Mouse (Mus musculus) CH12.LX (cell line): ENCODE measurements around the gene Ehd3. TPM values are rescaled to one million over a fixed set of nuclear protein-coding genes. Genes with fewer than 3 reads are reported as not detected.
"Not testable (repeated sequence)": the region's sequence is repeated elsewhere in the genome, so short reads cannot be mapped to it uniquely, and the experiment has no call there.

Source experiments
- DNase-seq: peaks from one replicate; pipeline ENCODE4 v3.0.0-alpha.2; 2013; ENCODE audit errors: extremely low read depth
- H3K27ac ChIP-seq: 2 replicates; pipeline ENCODE4 v1.5.1; 2012; ENCODE audit warnings: low read depth, mild to moderate bottlenecking, control low read depth, moderate library complexity; ENCODE audit not compliant: insufficient read depth
- H3K27me3 ChIP-seq: replicated peaks from 2 replicates; pipeline ENCODE3; 2012; ENCODE audit warnings: inconsistent platforms
- H3K36me3 ChIP-seq, 2 experiments: replicated peaks in 1 of 2; 2 replicates each; pipeline versions ENCODE3 to v1.6.1; 2012; ENCODE audit warnings: inconsistent platforms in 1 of 2, low read length in 1 of 2, mild to moderate bottlenecking in 1 of 2, mixed read lengths in 1 of 2, moderate library complexity in 1 of 2; ENCODE audit not compliant: control insufficient read depth in 1 of 2, insufficient read depth in 1 of 2
- H3K4me1 ChIP-seq, 2 experiments: 2 replicates each; pipeline ENCODE4 v1.6.1; 2012; ENCODE audit warnings: inconsistent platforms in 1 of 2, moderate library complexity in 1 of 2; ENCODE audit not compliant: insufficient read depth in 2 of 2, control insufficient read depth in 1 of 2
- H3K4me2 ChIP-seq: 2 replicates; pipeline ENCODE4 v1.6.1; 2012; ENCODE audit warnings: low read depth, mild to moderate bottlenecking, control low read depth; ENCODE audit not compliant: poor library complexity, insufficient read depth, severe bottlenecking
- H3K4me3 ChIP-seq, 3 experiments: fragments of 150-350 bp in 1 of 3; sonication (generic) in 1 of 3; replicated peaks in 1 of 3; 2 replicates each; pipeline versions ENCODE3 to v1.5.1; 2011 to 2012; ENCODE audit warnings: low read depth in 2 of 3, low read length in 2 of 3, mild to moderate bottlenecking in 2 of 3, moderate library complexity in 2 of 3, control low read depth in 1 of 3, improper control_type of control experiment in 1 of 3, inconsistent platforms in 1 of 3, mixed read lengths in 1 of 3; ENCODE audit not compliant: poor library complexity in 1 of 3
- H3K79me2 ChIP-seq: replicated peaks from 2 replicates; pipeline ENCODE4 v1.6.1; 2012; ENCODE audit warnings: mild to moderate bottlenecking, moderate library complexity; ENCODE audit not compliant: control insufficient read depth, poor library complexity, insufficient read depth, severe bottlenecking; ENCODE audit errors: extremely low read depth
- H3K9ac ChIP-seq: 2 replicates; pipeline ENCODE4 v1.6.1; 2012; ENCODE audit warnings: low read depth, mild to moderate bottlenecking, control low read depth, moderate library complexity; ENCODE audit not compliant: insufficient read depth
- H3K9me3 ChIP-seq: replicated peaks from 2 replicates; pipeline ENCODE3; 2012; ENCODE audit warnings: low read length, inconsistent platforms, mixed read lengths
- BHLHE40 ChIP-seq: IDR thresholded peaks from 2 replicates; pipeline ENCODE4 v1.6.1; 2011; ENCODE audit warnings: mild to moderate bottlenecking, low read depth, low read length, improper control_type of control experiment
- CHD1 ChIP-seq: IDR thresholded peaks from 2 replicates; pipeline ENCODE4 v1.6.1; 2012; ENCODE audit warnings: low read depth, low read length, improper control_type of control experiment, inconsistent platforms
- CHD2 ChIP-seq: IDR thresholded peaks from 2 replicates; pipeline ENCODE4 v1.6.1; 2011; ENCODE audit warnings: low read length, improper control_type of control experiment
- EP300 ChIP-seq: IDR thresholded peaks from 2 replicates; pipeline ENCODE4 v1.6.1; 2011; ENCODE audit warnings: low read length, improper control_type of control experiment
- GABPA ChIP-seq: IDR thresholded peaks from 2 replicates; pipeline ENCODE4 v1.6.1; 2012; ENCODE audit warnings: low read depth, low read length, improper control_type of control experiment, inconsistent platforms; ENCODE audit not compliant: insufficient replicate concordance
- IRF4 ChIP-seq: IDR thresholded peaks from 2 replicates; pipeline ENCODE4 v1.6.1; 2014; ENCODE audit warnings: low read depth, mild to moderate bottlenecking, inconsistent platforms, low read length, improper control_type of control experiment
- MEF2A ChIP-seq: IDR thresholded peaks from 2 replicates; pipeline ENCODE4 v1.6.1; 2014; ENCODE audit warnings: low read depth, mild to moderate bottlenecking, inconsistent platforms, low read length, improper control_type of control experiment, borderline replicate concordance
- MXI1 ChIP-seq: IDR thresholded peaks from 2 replicates; pipeline ENCODE4 v1.6.1; 2011; ENCODE audit warnings: mild to moderate bottlenecking, low read depth, low read length, improper control_type of control experiment
- NELFE ChIP-seq: IDR thresholded peaks from 2 replicates; pipeline ENCODE4 v1.6.1; 2011; ENCODE audit warnings: low read depth, low read length, improper control_type of control experiment
- NRF1 ChIP-seq: IDR thresholded peaks from 2 replicates; pipeline ENCODE4 v1.6.1; 2014; ENCODE audit warnings: low read depth, mild to moderate bottlenecking, inconsistent platforms, low read length, improper control_type of control experiment, moderate library complexity
- POLR2A ChIP-seq: IDR thresholded peaks from 2 replicates; pipeline ENCODE4 v1.6.1; 2011; ENCODE audit warnings: low read depth, mild to moderate bottlenecking, improper control_type of control experiment, low read length
- POLR2AphosphoS2 ChIP-seq: IDR thresholded peaks from 2 replicates; pipeline ENCODE4 v1.6.1; 2011; ENCODE audit warnings: low read depth, low read length, improper control_type of control experiment
- RAD21 ChIP-seq: IDR thresholded peaks from 2 replicates; pipeline ENCODE4 v1.6.1; 2011; ENCODE audit warnings: low read depth, mild to moderate bottlenecking, low read length, improper control_type of control experiment, moderate library complexity
- SIN3A ChIP-seq: IDR thresholded peaks from 2 replicates; pipeline ENCODE4 v1.6.1; 2012; ENCODE audit warnings: low read length, improper control_type of control experiment, inconsistent platforms
- SMC3 ChIP-seq: IDR thresholded peaks from 2 replicates; pipeline ENCODE4 v1.6.1; 2011; ENCODE audit warnings: low read depth, low read length, improper control_type of control experiment
- TCF12 ChIP-seq: IDR thresholded peaks from 2 replicates; pipeline ENCODE4 v1.6.1; 2014; ENCODE audit warnings: low read depth, mild to moderate bottlenecking, inconsistent platforms, low read length, improper control_type of control experiment
- UBTF ChIP-seq: IDR thresholded peaks from 2 replicates; pipeline ENCODE4 v1.6.1; 2012; ENCODE audit warnings: low read depth, mild to moderate bottlenecking, inconsistent platforms, low read length, improper control_type of control experiment, moderate library complexity
- USF1 ChIP-seq: IDR thresholded peaks from 2 replicates; pipeline ENCODE4 v1.6.1; 2014; ENCODE audit warnings: low read depth, mild to moderate bottlenecking, inconsistent platforms, low read length, improper control_type of control experiment
- USF2 ChIP-seq: conservative IDR thresholded peaks from 2 replicates; pipeline ENCODE4 v1.6.1; 2011; ENCODE audit warnings: low read depth, low read length, improper control_type of control experiment
- ZMIZ1 ChIP-seq: IDR thresholded peaks from 2 replicates; pipeline ENCODE4 v1.6.1; 2012; ENCODE audit warnings: low read depth, mild to moderate bottlenecking, inconsistent platforms, low read length, improper control_type of control experiment
- dilution Hi-C: fragments of 300-500 bp; cut with MboI; formaldehyde crosslinking; loops from 2 replicates; pipeline ENCODE4 v1.14.3; 2020; ENCODE audit warnings: low sequenced_read_pairs; ENCODE audit not compliant: extremely low pct_unique_long_range_greater_than_20kb, extremely low pct_ligation_motif_present
- in situ Hi-C: fragments of 300-500 bp; cut with MboI; formaldehyde crosslinking; loops from 3 replicates; pipeline ENCODE4 v1.14.3; 2019; ENCODE audit warnings: low sequenced_read_pairs, low pct_ligation_motif_present, low pct_unique_long_range_greater_than_20kb, mixed read lengths
- polyA plus RNA-seq: library from polyadenylated mRNA; unstranded; fragments of >175 nt; gene quantifications from 2 replicates; pipeline ENCODE4 v1.2.1, GENCODE M21; 2012; ENCODE audit warnings: low read depth; ENCODE audit not compliant: insufficient read length
- total RNA-seq, 2 experiments: library from RNA; depleted of rRNA; stranded (reverse); fragments of 300-350 nt in 1 of 2; fragments of >200 nt in 1 of 2; gene quantifications; 2 replicates each; pipeline ENCODE4 v1.2.3; 2012 to 2014

Ehd3 gene
- total and polyA plus RNA-seq, 3 experiments: 11.0 to 37.0 (median 26.5) TPM

- no peak for TF ChIP-seq USF2
- TF ChIP-seq UBTF: no peak
- TF ChIP-seq USF1: no peak
- no peak for TF ChIP-seq TCF12
- TF ChIP-seq EP300: no peak
- in situ Hi-C loops (no loop called here), dilution Hi-C loops (no loop called here)
- Histone ChIP-seq H3K4me2 (no peak overlapping the region), H3K36me3 (peaks cover 0 to 8% of the 10 kb centered on the region in 2 experiments), H3K9ac (no peak overlapping the region), H3K9me3 (no peaks in the 10 kb centered on the region), H3K4me1 (peaks cover 0 to 16% of the 10 kb centered on the region in 2 experiments; a peak in 2 of 4 replicates), H3K27me3 (no peaks in the 10 kb centered on the region), H3K27ac (no peak overlapping the region), H3K4me3 (no peak overlapping the region), H3K79me2 (no peaks in the 10 kb centered on the region)
- DNase-seq: no peak
Measured at GRCm38 (mm10) chr17:73837244-73837643, 33.3 kb downstream of the Ehd3 start.

GRCm38 (mm10) chr17:73839086-73839835 is 35.3 kb downstream of the Ehd3 start:
- no peak overlapping the region for H3K4me2 ChIP-seq
- DNase-seq: no peak
- no peaks in the 10 kb centered on the region for H3K36me3 ChIP-seq
- H3K4me3 ChIP-seq: no peak overlapping the region
- no peaks in the 10 kb centered on the region for H3K79me2 ChIP-seq
- H3K9ac ChIP-seq: no peak overlapping the region
- H3K27me3 ChIP-seq: no peaks in the 10 kb centered on the region
- in situ Hi-C loops (no loop called here), dilution Hi-C loops (no loop called here)
- no peaks in the 10 kb centered on the region for H3K9me3 ChIP-seq
- TF ChIP-seq CHD1: no peak
- no peak for TF ChIP-seq UBTF
- TF ChIP-seq BHLHE40: no peak
- no peak for TF ChIP-seq NELFE
- TF ChIP-seq POLR2A: no peak
- TF ChIP-seq IRF4: no peak
- TF ChIP-seq TCF12: no peak
- TF ChIP-seq SIN3A: no peak
- no peak for TF ChIP-seq MXI1
- no peak for TF ChIP-seq RAD21
- no peak for TF ChIP-seq MEF2A
- no peak for TF ChIP-seq CHD2
- TF ChIP-seq ZMIZ1: no peak
- TF ChIP-seq GABPA: no peak
- TF ChIP-seq NRF1: no peak
- TF ChIP-seq POLR2AphosphoS2: no peak
- no peak for TF ChIP-seq SMC3
- H3K27ac ChIP-seq: no peak overlapping the region
- peaks cover 0 to 16% of the 10 kb centered on the region in 2 experiments; a peak in 2 of 4 replicates for H3K4me1 ChIP-seq

- H3K27me3 ChIP-seq, H3K9ac ChIP-seq, H3K4me3 ChIP-seq, H3K36me3 ChIP-seq, H3K27ac ChIP-seq, H3K9me3 ChIP-seq, DNase-seq, H3K79me2 ChIP-seq, H3K4me2 ChIP-seq, in situ Hi-C loops, dilution Hi-C loops: not testable (repeated sequence)
- peaks cover 0 to 16% of the 10 kb centered on the region in 2 experiments; a peak in 2 of 4 replicates for H3K4me1 ChIP-seq
Measured at GRCm38 (mm10) chr17:73839876-73840275, 35.9 kb downstream of the Ehd3 start.
